Mouse (Mus musculus): Measurements from ENCODE around the gene Pum2.

Pum2 gene

GRCm38 (mm10) chr12:8759115-8759514 is 85.2 kb downstream of the Pum2 start:
- peak; percentile 11 for DNase-seq (ENCODE audit: extremely low spot score, low spot score)

GRCm38 (mm10) chr12:8759779-8760178 is 85.8 kb downstream of the Pum2 start:
- DNase-seq (ENCODE audit: extremely low spot score, low spot score), result peak; percentile 10

- DNase-seq (ENCODE audit: extremely low spot score, low spot score), result peak; percentile 11
Measured at GRCm38 (mm10) chr12:8760561-8760960, 86.6 kb downstream of the Pum2 start.

- DNase-seq (ENCODE audit: extremely low spot score, low spot score), result no peak
Measured at GRCm38 (mm10) chr12:8761058-8761457, 87.1 kb downstream of the Pum2 start.

GRCm38 (mm10) chr12:8762667-8763066 is 88.7 kb downstream of the Pum2 start:
- DNase-seq (ENCODE audit: extremely low spot score, low spot score), result peak; percentile 11

GRCm38 (mm10) chr12:8764221-8764930 is 90.4 kb downstream of the Pum2 start:
- DNase-seq (ENCODE audit: extremely low spot score, low spot score), result no peak

GRCm38 (mm10) chr12:8770946-8771843 is 97.3 kb downstream of the Pum2 start, which contains the start of gene Sdc1:
Gene Sdc1 (plus strand): TSS chr12:8771323.
- peak; percentile 95 for DNase-seq (ENCODE audit: extremely low spot score, low spot score)

- DNase-seq (ENCODE audit: extremely low spot score, low spot score), result peak; percentile 82
Measured at GRCm38 (mm10) chr12:8771844-8772380, 98.0 kb downstream of the Pum2 start.

- peak; percentile 79 for DNase-seq (ENCODE audit: extremely low spot score, low spot score)
Measured at GRCm38 (mm10) chr12:8772451-8773143, 98.7 kb downstream of the Pum2 start.

GRCm38 (mm10) chr12:8773336-8773735 is 99.4 kb downstream of the Pum2 start:
- DNase-seq (ENCODE audit: extremely low spot score, low spot score), result no peak

GRCm38 (mm10) chr12:8774183-8774582 is 100.2 kb downstream of the Pum2 start:
- DNase-seq (ENCODE audit: extremely low spot score, low spot score), result no peak

GRCm38 (mm10) chr12:8776206-8776605 is 102.3 kb downstream of the Pum2 start:
- DNase-seq (ENCODE audit: extremely low spot score, low spot score), result no peak

- no peak for DNase-seq (ENCODE audit: extremely low spot score, low spot score)
Measured at GRCm38 (mm10) chr12:8776741-8777140, 102.8 kb downstream of the Pum2 start.

- DNase-seq (ENCODE audit: extremely low spot score, low spot score), result no peak
Measured at GRCm38 (mm10) chr12:8778106-8778505, 104.2 kb downstream of the Pum2 start.

- no peak for DNase-seq (ENCODE audit: extremely low spot score, low spot score)
Measured at GRCm38 (mm10) chr12:8779851-8780250, 105.9 kb downstream of the Pum2 start.

- DNase-seq (ENCODE audit: extremely low spot score, low spot score), result no peak
Measured at GRCm38 (mm10) chr12:8781121-8781520, 107.2 kb downstream of the Pum2 start.

- no peak for DNase-seq (ENCODE audit: extremely low spot score, low spot score)
Measured at GRCm38 (mm10) chr12:8781681-8782378, 107.9 kb downstream of the Pum2 start.

- DNase-seq (ENCODE audit: extremely low spot score, low spot score), result no peak
Measured at GRCm38 (mm10) chr12:8782565-8782964, 108.6 kb downstream of the Pum2 start.

GRCm38 (mm10) chr12:8784189-8784588 is 110.3 kb downstream of the Pum2 start:
- DNase-seq (ENCODE audit: extremely low spot score, low spot score), result no peak

- no peak for DNase-seq (ENCODE audit: extremely low spot score, low spot score)
Measured at GRCm38 (mm10) chr12:8786476-8786875, 112.5 kb downstream of the Pum2 start.

Measured in neural tube, embryonic 10.5 days (tissue).